Mouse (Mus musculus) gastrocnemius, postnatal 36 days (tissue): ENCODE data around the gene Mlh1. TPM values are rescaled to one million over a fixed set of nuclear protein-coding genes. Genes with fewer than 3 reads are reported as not detected.

Experiments
- DNase-seq, 2 experiments: peaks; one replicate each; pipeline ENCODE4 v3.0.0; 2022
- intact Hi-C: fragments of 180-260 bp; cut with DNase I; formaldehyde crosslinking; loops from one replicate; pipeline ENCODE4 v1.15.1; 2025
- long read RNA-seq, 2 experiments: library from polyadenylated mRNA; stranded (forward); transcript quantifications; one replicate each; pipeline ENCODE4 v2.0.0; 2021
- total RNA-seq, 2 experiments: library from RNA; stranded (reverse); gene quantifications; 2 replicates each; pipeline ENCODE4 v1.2.3; 2021

The Mlh1 gene
- total RNA-seq = 1 to 10 TPM; 4.9 to 8.4 TPM
- long read RNA-seq, experiment 1, partial matches to known transcripts = 0 of 2 reads
- long read RNA-seq, experiment 1, other reads (novel, unspliced or antisense) = 0 of 2 reads
- long read RNA-seq, experiment 2, partial matches to known transcripts = 0 of 5 reads
- long read RNA-seq, experiment 2, other reads (novel, unspliced or antisense) = 1 of 5 reads

DNA sequence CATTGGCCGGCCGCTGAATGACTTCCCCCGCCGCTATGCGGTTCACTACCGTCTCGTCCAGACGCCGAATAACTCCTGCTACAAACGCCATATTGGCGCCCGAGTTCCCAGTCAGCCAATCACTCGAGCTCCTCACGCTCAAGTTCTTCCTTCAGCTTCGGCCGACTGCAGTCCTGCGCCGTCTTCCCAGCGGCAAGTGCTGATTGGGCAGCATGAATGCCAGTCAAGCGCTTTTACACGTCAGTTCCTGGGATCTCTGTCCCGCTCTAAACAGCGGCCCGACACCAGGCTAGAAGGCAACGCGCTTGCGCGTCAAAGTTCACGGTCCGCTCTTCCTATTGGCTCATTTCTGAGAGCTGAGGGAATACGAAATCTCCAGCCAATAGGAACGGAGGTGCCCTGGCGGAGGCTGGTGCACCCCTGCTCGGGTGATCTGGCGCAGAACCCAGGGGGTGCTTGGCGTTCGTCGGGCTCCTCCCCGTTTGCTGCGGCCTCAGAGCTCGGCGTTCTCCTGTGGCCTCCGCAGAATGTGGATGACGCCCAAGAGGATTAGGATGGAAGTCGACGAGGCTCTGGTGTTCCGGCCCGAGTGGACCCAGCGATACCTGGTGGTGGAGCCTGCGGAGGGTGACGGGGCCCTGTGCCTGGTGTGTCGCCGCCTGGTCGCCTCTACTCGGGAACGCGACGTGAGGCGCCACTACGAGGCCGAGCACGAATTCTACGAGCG lies at the start of gene Mlh1, which contains the start of gene Epm2aip1:
TSS of gene Mlh1 (minus strand) at position 358 of the 727 bp plus-strand sequence.
TSS of gene Epm2aip1 (plus strand) at position 496 of the 727 bp plus-strand sequence.
- peak; percentile 98 to 99 for DNase-seq
- intact Hi-C loops = no loop called here

DNA sequence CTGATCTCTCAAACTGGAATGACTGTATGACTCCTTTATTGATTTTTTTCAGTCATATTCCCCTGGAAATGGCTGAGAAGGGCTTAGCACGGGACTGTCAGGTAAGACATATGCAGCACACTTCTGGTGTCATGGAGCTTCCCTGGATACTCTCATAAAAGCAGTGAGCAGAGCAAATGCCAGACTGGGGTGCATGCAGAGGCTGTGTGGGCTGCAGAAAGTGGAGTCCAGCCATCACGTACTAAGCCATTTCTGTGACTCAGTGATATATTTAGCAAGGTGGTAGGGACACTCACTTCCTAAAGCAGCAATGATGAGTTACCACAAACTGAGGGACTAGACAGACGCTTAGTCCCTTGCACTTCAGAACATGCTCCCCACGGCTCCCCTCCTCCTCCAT lies 49.3 kb upstream of the Mlh1 start:
- DNase-seq = no peak
- intact Hi-C loops = no loop called here

DNA sequence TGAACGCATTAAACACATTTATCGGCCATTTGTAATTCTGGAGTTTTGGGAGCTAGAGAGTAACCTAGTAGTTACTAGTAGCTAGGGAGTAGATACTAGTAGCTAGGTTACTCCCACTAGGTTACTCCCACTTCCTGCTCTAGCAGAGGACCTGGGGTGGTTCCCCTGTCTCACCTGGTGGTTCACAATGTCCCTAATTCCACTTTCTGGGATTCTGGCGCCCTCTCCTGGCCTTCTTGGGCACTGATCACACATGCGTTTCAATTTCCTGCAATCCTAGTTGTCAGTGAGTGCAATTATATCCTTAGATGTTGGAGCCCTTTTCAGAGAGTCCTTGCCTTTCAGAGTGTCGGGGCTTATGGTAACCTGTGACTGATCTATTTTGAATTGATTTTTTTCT lies 42.6 kb upstream of the Mlh1 start:
- peak in 1 of 2 experiments; percentile 32 for DNase-seq
- intact Hi-C loops = no loop called here

DNA sequence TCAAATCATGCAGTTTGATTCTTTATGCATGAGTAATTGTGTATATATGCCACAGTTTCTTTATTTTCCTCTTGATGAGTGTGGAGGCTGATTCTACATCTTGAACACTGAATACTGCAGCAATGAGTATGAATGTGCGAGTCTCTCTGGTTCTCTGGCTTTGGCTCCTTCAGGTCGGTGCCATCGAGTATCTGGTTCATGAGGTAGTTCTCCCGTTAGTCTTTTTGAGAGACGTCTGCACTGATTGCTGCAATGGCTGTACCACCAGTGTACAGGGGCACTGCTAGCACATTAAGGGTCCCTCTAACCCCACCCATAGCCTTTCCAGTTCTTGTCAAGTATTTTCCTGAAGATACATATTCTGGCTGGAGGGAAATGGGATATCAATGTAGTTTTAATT lies 42.2 kb upstream of the Mlh1 start:
- DNase-seq = no peak
- intact Hi-C loops = no loop called here

DNA sequence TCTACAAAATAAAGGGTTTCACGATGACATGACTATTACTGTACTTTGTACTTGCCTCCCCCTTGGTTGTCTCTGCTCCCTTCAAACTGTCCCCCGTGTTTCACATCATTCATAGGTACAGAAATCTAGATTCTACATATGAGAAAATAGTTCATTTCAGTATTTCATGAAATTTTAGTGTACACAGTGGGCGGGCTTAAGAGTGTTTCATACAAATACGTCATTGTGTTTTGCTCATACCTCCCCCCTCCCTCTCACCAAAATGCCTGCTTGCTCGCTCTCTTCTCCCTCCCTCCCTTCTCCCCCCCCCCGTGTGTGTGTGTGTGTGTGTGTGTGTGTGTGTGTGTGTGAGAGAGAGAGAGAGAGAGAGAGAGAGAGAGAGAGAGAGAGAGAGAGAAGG lies 41.7 kb upstream of the Mlh1 start:
- intact Hi-C loops = no loop called here
- DNase-seq = no peak

DNA sequence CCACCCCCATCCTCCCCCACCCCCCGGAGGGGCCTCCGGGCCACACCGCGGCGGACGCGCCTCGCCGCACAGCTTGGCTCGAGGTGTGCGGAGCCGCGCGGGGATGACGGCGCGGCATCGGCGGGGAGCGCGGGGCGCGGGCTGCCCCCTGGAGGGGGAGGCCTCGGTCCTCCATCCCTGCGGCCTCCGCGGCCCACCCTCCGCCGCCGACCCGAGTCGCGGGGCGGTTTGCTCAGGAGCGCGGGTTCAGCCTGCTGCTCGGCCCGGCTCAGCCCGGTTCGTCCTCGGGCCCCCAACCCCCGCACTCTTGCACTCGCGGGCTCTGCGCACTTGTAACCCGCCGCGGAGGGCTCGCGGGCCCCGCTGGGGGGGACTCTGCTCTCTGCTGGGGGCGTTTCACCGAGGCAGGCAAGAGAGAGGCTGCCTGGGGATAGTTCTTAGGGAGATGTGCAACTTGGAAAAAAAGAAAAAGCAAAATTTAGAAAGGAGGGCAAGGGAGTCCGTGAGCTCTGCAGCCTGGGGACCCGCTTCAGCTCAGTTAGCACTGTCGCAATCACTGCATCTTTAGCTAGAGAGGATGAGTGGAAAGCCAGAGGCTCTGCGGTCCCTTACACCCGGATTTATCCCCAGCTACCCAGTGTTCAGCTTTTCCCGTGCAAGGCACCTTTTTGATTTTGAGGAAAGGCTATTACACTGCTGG lies 41.0 kb upstream of the Mlh1 start:
- intact Hi-C loops = no loop called here
- no peak for DNase-seq

DNA sequence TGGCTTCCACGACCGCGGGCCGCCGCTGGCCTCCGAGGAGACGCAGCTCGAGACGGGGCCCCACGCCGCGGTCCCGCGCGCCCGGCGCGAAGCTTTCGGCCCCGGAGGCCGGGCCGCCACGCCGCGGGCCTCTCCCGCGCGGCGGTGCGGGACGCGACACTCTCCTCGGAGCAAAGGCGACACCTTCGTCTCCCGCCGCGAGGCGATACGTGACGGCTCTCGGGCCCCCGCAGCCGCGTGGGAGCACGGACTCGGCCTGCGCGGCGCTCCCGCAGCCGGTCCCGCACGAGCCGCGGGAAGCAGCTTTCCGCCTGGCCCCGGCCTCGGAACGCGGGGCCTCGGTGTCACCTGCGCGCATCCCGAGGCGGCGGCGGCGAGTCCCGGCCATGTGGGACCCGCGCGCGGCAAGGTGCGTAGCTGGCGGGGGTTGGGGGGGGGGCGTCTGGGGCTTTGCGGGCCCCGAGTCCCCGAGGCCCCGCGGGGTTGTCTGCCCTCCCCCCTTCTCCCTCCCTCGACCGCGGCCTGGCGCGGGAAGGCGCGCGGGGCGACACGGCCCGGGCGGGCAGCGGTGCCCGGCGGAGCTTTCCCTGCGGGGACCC lies 40.4 kb upstream of the Mlh1 start:
- no peak for DNase-seq
- intact Hi-C loops = no loop called here

DNA sequence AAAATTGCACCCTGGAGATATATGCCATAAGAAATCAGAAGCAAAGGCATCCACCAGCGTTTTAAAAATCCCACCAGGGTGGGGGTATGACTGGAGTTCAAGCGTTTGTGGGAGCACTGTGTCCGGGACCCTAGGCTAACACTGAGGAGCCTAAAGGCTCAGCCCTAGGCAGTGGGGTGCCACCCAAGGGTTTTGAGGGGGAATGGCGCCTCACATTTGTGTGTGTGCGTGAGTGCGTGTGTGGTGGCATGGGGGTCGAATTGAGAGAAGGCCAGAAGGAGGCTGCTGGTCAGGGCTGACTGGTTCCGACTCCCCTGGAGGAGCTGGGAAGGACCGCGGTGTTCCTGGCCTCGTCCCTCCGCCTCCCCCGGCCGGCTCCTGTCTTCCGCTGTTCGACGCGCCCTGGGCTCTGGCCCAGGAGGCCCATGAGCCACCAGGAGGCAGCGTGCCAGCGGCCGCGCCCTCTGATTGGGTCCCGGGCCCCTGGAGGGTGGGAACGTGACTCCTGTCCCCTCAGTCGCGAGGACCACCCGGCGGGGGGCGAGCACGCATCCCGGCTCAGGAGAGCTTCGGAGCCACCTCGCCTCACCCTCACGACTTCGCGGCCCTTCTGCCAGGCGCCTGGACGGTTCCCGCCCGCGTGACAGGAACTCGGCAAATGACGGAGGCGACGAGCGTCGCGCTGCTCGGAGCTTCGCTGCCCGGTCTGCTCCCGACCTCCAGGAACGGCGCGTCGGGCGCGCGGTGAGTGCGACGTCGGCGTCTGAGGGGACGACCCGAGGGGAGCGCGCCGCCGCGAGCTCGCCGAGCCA lies 39.6 kb upstream of the Mlh1 start, which contains the start of gene Trank1:
TSS of gene Trank1 (plus strand) at position 709 of the 812 bp plus-strand sequence.
- no peak for DNase-seq
- intact Hi-C loops = no loop called here

DNA sequence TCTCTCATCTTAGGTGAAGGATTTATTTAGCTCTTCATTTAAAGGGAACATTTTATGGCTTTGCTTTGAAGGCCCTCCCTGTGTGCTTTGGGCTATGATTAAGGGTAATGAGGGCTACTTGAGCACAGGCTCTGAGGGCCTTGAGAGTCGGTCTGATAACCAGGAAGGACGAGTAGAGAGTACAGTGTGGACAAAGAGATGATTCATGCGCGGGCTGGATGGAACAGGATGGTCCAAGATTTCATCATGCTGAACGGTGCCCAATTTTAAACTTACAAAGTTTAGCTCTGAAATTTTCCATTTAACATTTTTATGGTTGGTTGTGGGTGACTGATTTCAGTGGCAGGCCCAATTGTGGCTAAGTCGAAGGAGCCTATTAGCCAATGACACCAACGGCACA lies 34.6 kb upstream of the Mlh1 start:
- DNase-seq = no peak
- intact Hi-C loops = no loop called here

DNA sequence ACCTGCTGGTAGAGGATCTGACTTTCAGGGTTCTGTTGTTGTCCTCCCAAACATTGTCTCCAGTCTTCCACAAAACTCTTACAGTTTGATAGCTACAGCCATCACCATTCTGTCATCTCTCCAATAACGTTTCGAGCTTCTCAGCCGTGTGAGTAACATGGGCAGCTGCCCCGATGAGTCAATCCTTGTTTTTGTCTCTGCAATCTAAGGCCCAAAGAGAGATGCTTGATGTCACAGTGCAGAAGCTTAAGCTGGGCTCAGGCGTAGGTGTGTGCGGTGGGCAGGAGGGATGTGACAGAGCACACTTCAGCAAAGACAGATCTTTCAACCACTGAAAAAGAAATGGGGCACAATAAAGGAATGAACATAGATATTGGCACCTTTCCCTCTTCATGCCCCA lies 32.4 kb upstream of the Mlh1 start:
- no peak for DNase-seq
- intact Hi-C loops = no loop called here

DNA sequence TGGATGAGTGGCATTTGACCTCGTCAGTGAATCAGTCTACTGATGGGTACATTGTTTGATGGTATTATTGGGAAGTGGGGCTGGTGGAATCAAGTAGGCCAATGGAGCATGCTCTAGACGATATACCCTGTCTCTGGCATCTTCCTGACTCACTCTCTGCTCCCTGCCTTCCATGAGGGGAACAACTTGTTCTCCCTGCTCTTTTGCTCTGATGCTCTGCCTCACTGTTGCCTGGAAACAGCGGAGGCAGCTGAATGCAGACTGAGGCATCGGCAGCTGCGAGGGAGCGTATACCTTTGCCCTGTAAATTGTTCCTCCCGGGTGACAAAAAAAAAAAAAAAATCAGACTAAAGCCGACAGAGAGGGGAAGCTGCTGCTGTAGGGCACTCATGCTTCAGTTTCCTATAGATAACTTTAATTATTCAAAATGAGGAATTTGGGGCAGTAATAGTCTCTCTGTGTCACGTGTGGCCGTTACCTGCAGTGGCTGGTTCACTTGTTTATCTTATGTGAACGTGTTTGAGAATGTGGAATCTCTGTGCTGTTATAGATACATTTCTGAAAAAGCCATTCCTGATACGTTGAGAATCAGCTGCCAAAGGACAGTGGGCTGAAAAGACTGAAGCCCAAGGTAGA lies 30.7 kb upstream of the Mlh1 start:
- no peak for DNase-seq
- intact Hi-C loops = no loop called here

DNA sequence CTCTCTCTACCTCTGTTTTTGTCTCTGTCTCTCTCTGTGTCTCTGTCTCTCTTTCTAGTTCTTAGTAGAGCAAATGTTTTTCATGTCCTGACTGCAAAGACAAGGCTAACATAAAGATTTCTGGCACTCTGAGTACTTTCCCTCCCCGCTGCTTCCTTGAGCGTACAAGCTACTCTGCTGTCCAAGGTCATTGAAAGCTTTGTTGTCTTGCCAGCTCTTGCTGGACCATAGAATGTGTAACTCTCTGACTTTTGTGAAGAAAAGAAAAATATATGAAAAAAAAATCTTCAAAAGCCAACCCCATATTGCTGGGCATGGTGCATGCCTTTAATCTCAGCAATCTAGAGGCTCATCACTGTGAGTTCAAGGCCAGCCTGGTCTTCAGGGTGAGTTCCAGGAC lies 27.0 kb upstream of the Mlh1 start:
- intact Hi-C loops = no loop called here
- DNase-seq = no peak

DNA sequence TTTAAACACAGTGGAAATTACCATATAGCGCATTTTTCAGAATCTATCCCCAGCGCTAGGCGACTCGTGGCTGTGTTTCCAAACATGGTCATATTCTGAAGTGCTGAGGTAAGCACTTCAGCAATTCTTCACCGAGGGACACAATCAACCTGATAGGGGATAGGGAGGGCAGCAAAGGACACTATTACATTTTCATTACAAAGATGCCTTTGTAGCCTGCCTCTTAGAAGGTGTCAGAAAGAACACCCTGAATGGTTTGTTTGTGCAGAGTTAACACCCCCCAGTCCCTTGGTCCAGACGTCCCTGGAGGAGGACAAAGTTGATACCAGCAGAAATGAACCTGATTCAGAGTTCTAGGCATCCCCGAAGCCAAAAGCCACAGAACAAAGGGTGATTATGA lies 24.8 kb upstream of the Mlh1 start:
- intact Hi-C loops = no loop called here
- no peak for DNase-seq

DNA sequence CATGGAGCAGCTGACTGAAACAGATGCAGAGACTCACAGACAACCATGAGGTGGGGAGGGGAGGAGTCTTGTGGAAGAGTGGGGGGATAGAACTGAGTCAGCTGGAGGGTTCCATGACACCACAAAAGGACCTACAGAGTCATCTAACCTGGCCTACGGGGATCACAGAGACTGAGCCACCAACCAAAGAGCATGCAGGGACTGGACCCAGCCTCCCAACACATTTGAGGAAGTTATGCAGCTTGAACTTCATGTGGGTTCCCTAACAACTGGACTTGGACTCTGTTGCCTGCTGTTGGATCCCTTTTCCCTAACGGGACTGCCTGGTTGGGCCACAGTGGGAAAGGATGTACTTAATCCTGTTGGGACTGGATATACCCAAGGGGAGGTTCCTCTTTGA lies 23.7 kb upstream of the Mlh1 start:
- intact Hi-C loops = no loop called here
- no peak for DNase-seq

DNA sequence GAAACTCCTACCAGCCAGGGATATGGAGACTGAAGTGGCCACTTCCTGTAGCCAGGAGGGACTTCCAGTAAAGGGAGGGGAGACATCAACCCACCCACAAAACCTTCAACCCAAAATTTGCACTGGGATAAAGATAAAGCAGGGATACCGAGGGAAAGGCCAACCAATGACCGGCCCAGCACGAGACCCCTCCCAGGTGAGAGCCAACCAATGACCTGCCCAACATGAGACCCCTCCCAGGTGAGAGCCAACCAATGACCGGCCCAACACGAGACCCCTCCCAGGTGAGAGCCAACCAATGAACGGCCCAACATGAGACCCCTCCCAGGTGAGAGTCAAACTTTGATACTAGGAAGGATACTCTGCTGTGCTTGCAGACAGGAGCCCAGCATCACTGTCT lies 23.3 kb upstream of the Mlh1 start:
- intact Hi-C loops = no loop called here
- no peak for DNase-seq

DNA sequence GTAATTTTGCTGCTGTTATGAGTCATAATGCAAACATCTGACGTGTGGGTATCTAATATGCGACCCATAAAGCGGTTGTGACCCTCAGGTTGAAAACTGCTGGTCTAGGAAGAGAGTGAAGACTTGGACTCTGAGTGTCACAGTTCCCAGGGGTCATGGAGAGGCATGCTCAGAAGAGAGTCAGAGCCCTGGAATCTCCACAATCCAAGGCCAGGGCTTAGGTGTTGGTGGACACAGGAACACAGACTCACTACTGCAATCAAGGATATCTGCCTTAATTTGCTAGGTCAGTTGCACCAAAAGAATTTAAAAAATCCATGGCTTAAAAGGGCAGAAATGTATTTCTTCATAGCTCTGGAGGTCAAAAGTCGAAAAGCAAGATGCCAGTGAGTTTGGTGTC lies 21.6 kb upstream of the Mlh1 start:
- intact Hi-C loops = no loop called here
- no peak for DNase-seq

DNA sequence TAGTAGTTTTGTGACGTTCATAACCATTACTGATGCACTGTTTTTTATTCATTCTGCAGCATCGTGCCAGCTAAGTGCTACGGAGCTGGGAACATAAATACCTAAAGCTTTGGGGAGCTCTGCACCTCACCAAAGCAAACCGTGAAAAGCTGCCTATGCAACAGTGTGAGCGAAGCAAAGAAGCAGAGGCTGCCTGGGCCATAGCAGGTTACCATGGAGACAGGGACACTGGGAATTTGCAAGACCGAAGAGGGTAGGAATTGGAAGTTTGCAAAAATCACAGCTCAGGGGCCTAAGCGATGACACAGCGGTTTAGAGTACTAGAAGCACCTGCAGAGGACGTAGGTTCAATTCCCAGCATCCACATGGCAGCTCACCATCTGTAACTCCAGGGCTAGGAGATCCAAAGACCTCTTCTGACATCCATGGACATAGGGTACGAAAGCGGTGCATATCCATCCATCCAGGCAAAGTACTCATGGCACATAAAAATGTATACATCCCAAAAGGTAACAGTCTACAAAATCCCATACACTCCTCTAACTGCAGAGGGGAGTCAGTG lies 19.0 kb upstream of the Mlh1 start:
- no peak for DNase-seq
- intact Hi-C loops = no loop called here

DNA sequence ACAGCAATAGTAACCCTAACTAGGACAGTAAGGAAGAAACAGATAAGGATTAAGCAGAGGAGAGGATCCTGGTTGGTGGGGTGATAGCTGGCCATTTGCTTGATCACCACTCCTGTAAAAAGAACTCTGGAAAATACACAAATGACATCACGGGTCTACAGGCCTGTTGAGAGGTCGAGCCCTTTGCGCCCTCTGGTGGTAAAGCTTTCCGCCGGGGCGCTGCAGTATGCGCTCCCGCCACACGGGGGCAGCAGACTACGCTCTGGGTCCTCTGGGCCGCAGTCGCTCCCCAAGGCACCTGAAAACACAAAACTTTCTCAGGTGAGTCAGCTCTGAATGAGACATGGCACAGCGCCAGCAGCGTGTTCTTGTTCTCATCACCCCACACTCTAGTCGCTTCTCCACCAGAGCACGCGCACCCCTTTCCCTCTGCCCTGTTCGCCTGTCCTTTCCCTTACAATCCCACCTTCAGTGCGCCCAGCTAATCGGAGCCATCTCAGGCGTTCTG lies 18.3 kb upstream of the Mlh1 start:
- intact Hi-C loops = no loop called here
- DNase-seq = peak; percentile 64 to 93

DNA sequence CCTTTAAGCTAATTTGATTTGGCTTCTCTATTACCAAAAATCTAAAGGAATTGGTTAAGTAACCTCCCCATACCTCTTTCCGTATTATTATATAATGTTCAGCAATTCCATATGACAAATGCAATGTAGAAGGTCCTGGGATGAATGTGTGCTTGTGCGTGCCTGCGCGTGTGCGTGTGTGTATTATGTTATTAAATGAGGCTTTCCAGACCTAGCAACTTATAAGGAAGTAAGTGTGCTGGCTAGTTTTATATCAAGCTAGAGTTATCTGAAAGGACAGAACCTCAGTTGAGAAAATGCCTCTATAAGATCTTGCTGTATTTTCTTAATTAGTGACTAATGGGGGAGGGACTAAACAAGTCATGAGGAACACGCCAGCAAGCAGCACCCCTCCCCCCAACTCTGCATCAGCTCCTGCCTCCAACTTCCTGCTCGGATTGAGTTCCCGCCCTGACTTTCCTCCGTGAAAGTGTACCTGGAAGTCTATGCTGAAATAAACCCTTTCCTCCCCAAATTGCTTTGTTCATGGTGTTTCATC lies 17.8 kb upstream of the Mlh1 start:
- DNase-seq = no peak
- intact Hi-C loops = no loop called here
